Mouse (Mus musculus): ENCODE measurements around the gene Ifi214.
"Not testable (repeated sequence)": the region's sequence is repeated elsewhere in the genome, so short reads cannot be mapped to it uniquely, and the experiment has no call there.

The Ifi214 gene

DNA sequence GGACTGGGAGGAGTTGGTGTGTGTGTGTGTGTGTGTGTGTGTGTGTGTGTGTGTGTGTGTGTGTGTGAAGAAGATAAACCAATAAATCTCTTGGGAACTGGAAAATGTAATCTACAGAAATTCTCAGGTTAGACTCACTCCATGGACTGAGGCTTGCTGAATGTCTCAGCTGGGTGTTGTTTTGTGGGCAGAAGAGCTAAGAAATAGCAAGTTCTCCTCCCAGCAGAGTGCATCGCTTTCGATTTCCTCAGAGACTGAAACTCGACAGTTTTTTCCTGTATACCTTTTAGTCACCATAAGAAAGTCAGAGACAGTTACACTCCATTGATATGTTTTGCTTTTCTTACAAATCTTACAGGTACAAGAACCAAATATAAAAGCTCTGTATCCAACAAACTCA is at the start of gene Ifi214:
Ifi214 (minus strand) TSS at position 167 of the 400 bp plus-strand sequence.
- not testable (repeated sequence) for DNase-seq (ENCODE audit: low spot score in 2 of 2)

DNA sequence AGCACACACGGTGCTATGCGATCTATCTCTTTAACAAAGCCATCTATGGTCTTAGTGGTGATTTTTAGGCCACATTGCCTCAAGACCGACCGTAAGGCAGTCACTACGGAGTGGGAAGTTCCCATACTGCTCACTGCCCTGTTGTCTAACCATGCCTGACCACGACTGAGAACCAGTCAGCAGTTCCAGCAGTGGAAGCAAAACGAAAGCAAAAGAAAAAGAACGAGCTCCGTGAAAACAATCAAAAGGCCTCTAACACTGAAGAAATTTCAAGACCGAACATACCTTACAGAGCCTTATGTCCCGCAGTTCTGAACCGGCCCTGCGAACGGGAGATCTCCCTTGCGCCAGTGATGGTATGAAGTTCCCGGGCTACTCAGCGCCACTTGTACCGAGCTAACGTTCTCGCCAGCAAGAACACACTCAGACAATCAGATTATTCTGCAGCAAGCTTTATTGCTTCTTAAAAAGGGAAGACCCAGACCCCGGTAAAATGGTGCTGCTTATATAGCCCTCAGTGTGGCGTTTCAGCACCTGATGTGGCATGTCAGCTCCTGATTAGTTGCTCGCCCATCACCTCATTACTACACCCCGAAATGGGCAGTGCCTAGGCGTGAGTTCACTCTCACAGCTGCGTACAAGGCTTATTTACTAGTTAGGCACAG is 44.3 kb upstream of the Ifi214 start:
- DNase-seq (ENCODE audit: low spot score in 2 of 2): no peak

DNA sequence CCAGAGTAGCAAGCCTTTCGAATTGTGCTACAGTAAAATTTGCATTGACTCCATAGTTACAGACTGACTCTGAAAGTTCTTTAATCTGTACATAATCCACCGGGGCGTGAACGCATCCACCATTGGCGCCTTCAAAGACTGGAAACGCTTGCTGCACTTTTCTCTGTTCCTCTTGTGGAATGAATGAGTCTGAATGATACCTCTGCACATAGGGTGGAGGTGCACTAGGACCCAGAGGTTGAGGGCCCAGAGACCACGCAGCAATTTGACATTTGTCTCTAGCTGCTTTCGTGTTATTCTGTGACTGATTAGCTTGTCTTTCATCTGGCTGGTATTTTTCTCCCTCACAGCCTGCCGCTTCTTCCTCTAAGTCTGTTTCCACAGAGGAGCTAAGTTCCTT is 43.3 kb upstream of the Ifi214 start:
- no peak for DNase-seq (ENCODE audit: low spot score in 2 of 2)

DNA sequence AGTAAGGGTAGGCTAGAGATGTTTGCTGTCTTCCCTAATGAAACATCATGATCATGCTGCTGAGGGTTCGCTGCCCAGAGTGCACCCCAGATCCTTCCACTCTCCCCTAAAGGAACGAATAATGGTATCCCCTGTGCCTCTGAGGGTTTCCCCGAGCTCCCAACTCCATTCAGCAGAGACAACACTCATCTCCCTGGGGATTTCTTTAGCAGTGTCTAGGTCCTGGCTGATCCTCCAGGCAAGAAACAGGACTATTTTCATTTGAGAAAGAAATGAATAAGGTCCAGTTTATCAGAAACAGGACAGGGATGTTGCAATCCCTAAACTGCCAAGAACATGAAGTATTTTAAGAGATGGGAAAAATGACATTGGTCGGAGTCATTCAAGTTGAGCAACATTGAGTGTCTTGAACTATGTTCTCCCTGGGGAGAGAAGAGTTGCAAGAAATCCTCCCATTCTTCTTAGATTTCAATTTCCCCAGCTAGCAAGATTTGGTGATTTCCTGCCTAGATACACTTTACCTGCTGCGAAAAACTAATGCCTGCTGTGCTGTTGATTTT is 14.8 kb upstream of the Ifi214 start:
- DNase-seq (ENCODE audit: low spot score in 2 of 2): not testable (repeated sequence)

DNA sequence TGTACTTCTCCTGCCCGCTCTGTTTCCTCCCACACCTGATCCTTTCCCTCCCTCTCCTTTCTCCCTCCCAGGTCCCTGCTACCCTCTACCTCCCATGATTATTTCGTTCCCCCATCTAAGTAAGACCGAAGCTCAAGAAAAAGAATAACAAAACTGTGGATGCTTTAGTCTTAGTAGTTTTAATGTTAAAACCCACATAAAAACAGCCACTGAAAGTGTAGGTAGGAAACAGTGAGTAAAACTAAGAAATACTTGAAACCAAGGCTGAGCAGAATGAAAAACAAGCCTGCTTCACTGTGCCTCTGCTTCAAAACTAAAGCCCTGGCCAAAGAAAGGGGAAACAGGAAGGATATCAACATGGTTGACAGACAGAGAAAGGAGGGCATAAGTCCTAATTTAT is 13.0 kb upstream of the Ifi214 start:
- not testable (repeated sequence) for DNase-seq (ENCODE audit: low spot score in 2 of 2)

DNA sequence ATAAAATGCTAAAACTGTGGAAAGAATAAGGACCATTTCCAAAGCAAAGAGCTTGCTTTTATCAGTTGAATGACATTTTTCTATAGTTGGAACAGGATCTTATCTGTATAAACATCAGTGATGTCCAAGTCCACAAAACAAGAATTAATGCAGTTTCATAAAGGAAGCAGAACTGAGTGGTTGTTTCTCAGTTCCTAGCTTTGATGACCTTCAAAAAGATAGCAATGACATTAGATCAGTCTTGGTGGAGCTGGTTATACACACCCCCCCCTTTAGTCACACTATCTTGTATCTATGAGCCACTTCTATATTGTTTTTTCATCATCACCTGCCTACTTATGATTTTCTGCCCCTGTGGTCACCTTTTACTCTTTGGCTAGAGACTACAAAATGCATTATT is 14.3 kb downstream of the Ifi214 start:
- no peak for DNase-seq (ENCODE audit: low spot score in 2 of 2)

DNA sequence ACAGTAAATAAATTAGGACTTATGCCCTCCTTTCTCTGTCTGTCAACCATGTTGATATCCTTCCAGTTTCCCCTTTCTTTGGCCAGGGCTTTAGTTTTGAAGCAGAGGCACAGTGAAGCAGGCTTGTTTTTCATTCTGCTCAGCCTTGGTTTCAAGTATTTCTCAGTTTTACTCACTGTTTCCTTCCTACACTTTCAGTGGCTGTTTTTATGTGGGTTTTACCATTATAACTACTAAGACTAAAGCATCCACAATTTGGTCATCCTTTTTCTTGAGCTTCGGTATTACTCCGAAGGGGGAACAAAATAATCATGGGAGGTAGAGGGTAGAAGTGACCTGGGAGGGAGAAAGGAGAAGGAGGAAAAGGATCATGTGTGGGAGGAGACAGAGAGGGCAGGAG is 25.2 kb downstream of the Ifi214 start:
- DNase-seq (ENCODE audit: low spot score in 2 of 2): not testable (repeated sequence)

DNA sequence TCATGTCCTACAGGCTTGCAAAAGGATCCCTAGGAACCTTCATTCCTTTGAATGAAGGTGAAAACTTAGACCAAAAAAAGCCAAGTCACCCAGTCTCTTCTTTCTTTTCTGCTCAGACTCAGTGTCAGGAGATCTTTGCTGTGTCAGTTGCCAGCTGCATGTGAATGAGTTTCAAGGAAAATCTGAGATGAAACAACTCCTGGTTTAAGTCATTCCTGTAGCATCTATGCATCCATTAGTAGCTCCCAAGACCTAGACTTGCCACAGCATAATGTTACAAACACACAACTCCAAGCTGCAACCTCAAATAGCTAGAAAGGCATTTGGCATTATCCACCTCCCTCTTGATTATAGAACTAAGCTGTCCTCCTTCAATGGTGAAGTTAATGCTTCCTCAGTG is 44.3 kb downstream of the Ifi214 start:
- DNase-seq (ENCODE audit: low spot score in 2 of 2): not testable (repeated sequence)

DNA sequence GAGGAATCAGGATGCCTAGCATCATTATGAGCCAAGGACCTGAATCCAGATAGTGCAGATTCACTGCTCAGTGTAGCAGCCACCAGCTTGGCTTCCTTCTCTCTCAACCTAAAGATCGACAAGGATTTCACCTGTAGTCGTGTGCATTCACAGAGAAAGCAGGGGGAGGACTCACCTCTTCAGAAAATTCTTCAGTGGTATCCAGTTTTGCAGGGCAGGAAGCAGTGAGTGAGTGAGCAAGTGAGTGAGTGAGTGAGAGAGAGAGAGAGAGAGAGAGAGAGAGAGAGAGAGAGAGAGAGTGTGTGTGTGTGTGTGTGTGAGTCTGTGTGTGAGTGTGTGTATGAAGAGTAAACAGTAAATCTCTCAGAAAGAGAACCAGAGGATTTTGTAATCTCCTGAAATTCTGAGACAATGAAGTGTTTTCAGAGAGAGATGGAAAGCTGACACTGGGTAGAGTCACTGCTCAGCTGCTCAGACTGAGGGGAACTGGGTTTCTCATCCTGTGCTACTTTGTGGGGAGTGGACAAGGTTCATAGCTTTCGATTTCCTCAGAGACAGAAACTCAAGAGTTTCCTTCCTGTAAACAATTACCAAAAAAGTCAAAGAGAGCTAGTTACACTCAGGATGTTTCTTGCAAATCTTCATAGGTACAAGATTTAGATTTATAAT is 44.8 kb downstream of the Ifi214 start, which contains the start of gene Ifi206:
Ifi206 (minus strand) TSS at position 230 of the 669 bp plus-strand sequence.
- DNase-seq (ENCODE audit: low spot score in 2 of 2): not testable (repeated sequence)

DNA sequence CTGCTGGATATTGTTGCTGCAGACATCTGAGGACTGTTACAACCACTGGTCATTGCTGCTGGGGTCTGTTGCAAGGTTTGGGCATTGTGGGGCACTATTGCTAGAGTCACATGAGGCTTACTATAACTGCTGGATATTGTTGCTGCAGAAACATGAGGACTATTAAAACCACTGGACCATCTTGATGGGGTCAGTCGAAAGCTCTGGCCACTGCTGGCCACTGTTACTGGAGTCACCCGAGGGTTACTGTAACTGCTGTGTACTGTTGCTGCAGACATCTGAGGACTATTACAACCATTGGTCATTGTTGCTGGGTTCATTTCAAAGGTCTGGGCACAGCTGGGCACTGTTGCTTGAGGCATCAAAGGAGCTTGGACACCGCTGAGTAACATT is 54.6 kb downstream of the Ifi214 start:
- DNase-seq (ENCODE audit: low spot score in 2 of 2): not testable (repeated sequence)

DNA sequence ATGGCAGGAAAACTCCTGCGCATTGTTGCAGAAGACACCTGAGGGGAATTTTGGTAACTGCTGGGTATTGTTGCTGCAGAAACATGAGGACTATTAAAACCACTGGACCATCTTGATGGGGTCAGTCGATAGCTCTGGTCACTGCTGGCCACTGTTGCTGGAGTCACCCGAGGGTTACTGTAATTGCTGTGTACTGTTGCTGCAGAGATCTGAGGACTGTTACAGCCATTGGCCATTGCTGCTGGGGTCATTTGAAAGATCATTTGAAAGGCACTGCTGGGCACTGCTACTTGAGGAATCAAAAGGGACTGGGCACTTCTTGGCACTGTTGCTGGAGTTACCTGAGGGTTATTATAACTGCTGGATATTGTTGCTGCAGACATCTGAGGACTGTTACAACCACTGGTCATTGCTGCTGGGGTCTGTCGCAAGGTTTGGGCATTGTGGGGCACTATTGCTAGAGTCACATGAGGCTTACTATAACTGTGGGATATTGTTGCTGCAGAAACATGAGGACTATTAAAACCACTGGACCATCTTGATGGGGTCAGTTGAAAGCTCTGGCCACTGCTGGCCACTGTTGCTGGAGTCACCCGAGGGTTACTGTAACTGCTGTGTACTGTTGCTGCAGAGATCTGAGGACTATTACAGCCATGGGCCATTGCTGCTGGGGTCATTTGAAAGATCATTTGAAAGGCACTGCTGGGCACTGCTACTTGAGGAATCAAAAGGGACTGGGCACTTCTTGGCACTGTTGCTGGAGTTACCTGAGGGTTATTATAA is 55.2 kb downstream of the Ifi214 start:
- DNase-seq (ENCODE audit: low spot score in 2 of 2): not testable (repeated sequence)

Measured in urinary bladder, adult 18-20 months (tissue).